Comparison of ENCODE assay signal across 8 mouse cellular contexts in the genomic region with DNA sequence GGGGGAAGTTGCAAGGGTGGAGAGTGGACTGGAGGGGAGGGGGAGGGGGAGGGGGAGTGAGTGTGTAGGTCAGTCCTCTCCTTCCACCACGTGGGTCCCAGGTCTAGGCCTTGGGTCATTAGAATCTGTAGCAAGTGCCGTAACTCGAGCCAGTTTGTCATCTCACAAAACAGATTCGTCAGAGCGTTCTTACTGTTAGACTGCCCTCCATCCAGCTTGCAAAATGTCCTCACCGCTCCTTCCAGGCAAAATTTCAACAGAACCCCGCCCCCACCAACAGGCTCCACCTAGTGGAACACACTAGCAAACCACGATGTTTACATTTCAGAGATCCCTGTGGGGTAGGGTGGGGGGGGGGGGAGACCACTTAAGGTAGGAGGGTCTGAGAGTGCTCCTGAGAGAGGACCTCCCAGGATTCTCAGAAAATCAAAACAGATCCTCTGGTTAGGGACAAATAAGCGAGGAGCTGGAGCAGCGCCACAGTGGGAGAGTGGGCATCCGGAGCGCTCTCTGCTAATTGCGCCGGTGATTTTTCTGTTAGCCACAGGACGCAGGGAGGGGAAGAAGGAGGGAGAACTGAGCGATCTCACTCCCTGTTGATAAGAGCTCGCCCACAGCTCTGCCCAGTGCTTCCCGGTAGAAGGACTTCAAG. TPM values are rescaled to one million over a fixed set of nuclear protein-coding genes. Genes with fewer than 3 reads are reported as not detected.
A peak's percentile ranks its signal among the peaks of the same experiment; 100 is the strongest.
DNase-seq lines count a peak whose midpoint lies in the region; ATAC-seq and TF ChIP-seq lines count a peak whose summit lies in the region.

No protein-coding gene starts in this region.

- H3K27me3 ChIP-seq in ES-Bruce4 (ENCODE audit: control insufficient read depth, insufficient read depth, low read length, poor library complexity, severe bottlenecking), result no peaks in the 10 kb centered on the region
- H3K27me3 ChIP-seq in embryonic facial prominence, embryonic 12.5 days, result no peaks in the 10 kb centered on the region
- no peaks in the 10 kb centered on the region for H3K27me3 ChIP-seq in heart, embryonic 12.5 days (replicated peaks)
- H3K27me3 ChIP-seq in kidney, postnatal 0 days (ENCODE audit: insufficient read depth, low read length), result no peaks in the 10 kb centered on the region
- no peaks in the 10 kb centered on the region for H3K27me3 ChIP-seq in lung, postnatal 0 days (replicated peaks; ENCODE audit: insufficient read depth, low read length)

- ATAC-seq in embryonic facial prominence, embryonic 12.5 days (ENCODE audit: insufficient number of reproducible peaks, insufficient read depth, low FRiP score, low TSS enrichment), result peak; percentile 62
- peak; percentile 77 for ATAC-seq in heart, embryonic 12.5 days (ENCODE audit: insufficient number of reproducible peaks, low FRiP score)
- ATAC-seq in kidney, postnatal 0 days (replicated peaks; ENCODE audit: low FRiP score, low read depth), result peak; percentile 75
- ATAC-seq in lung, postnatal 0 days, result peak; percentile 91

- peak overlapping the region; percentile 17; the same call in 1 of the 2 replicates for H3K4me3 ChIP-seq in ES-Bruce4 (ENCODE audit: low read depth, low read length)
- peak overlapping the region; percentile 33 for H3K4me3 ChIP-seq in embryonic facial prominence, embryonic 12.5 days
- peak overlapping the region; percentile 47 for H3K4me3 ChIP-seq in heart, embryonic 12.5 days
- H3K4me3 ChIP-seq in kidney, postnatal 0 days (replicated peaks; ENCODE audit: low read depth, low read length), result peak overlapping the region; percentile 33
- peak overlapping the region; percentile 35 for H3K4me3 ChIP-seq in lung, postnatal 0 days (ENCODE audit: low read depth, low read length)

- 1% methylated on average over 18 of the region's 18 CpGs for WGBS in embryonic facial prominence, embryonic 12.5 days
- under 1% methylated on average over 18 of the region's 18 CpGs for WGBS in heart, embryonic 12.5 days
- 1% methylated on average over 18 of the region's 18 CpGs for WGBS in kidney, postnatal 0 days
- WGBS in lung, postnatal 0 days, result 2% methylated on average over 17 of the region's 18 CpGs

- peaks cover 5% of the 10 kb centered on the region for H3K4me1 ChIP-seq in ES-Bruce4 (ENCODE audit: control insufficient read depth, insufficient read depth, low read length)
- peaks cover 26% of the 10 kb centered on the region; the same call in 1 of the 2 replicates for H3K4me1 ChIP-seq in embryonic facial prominence, embryonic 12.5 days
- peaks cover 5% of the 10 kb centered on the region; the same call in 1 of the 2 replicates for H3K4me1 ChIP-seq in heart, embryonic 12.5 days (replicated peaks)
- H3K4me1 ChIP-seq in kidney, postnatal 0 days (replicated peaks; ENCODE audit: insufficient read depth, low read length), result no peaks in the 10 kb centered on the region
- H3K4me1 ChIP-seq in lung, postnatal 0 days (ENCODE audit: insufficient read depth, low read depth, low read length), result no peaks in the 10 kb centered on the region

- peak overlapping the region; percentile 56 for H3K9ac ChIP-seq in ES-Bruce4 (ENCODE audit: low read depth, poor library complexity, severe bottlenecking)
- H3K9ac ChIP-seq in embryonic facial prominence, embryonic 12.5 days, result peak overlapping the region; percentile 10; the same call in 1 of the 2 replicates
- no peak overlapping the region for H3K9ac ChIP-seq in heart, embryonic 12.5 days
- H3K9ac ChIP-seq in kidney, postnatal 0 days (ENCODE audit: low read depth, low read length), result peak overlapping the region; percentile 44; the same call in 1 of the 2 replicates
- no peak overlapping the region for H3K9ac ChIP-seq in lung, postnatal 0 days (replicated peaks; ENCODE audit: low read depth)

- H3K36me3 ChIP-seq in ES-Bruce4 (ENCODE audit: control insufficient read depth, insufficient read depth, low read length, poor library complexity, severe bottlenecking), result no peaks in the 10 kb centered on the region
- no peaks in the 10 kb centered on the region for H3K36me3 ChIP-seq in embryonic facial prominence, embryonic 12.5 days
- H3K36me3 ChIP-seq in heart, embryonic 12.5 days, result no peaks in the 10 kb centered on the region
- no peaks in the 10 kb centered on the region for H3K36me3 ChIP-seq in kidney, postnatal 0 days (ENCODE audit: insufficient read depth, low read length)
- no peaks in the 10 kb centered on the region for H3K36me3 ChIP-seq in lung, postnatal 0 days (ENCODE audit: insufficient read depth, low read length)

- no peak for TF ChIP-seq POLR2A in ES-Bruce4 (IDR thresholded peaks at IDR 0.05; ENCODE audit: insufficient read depth, low read length)

- TF ChIP-seq EP300 in ES-Bruce4 (IDR thresholded peaks at IDR 0.05; ENCODE audit: insufficient read depth, low read depth, low read length), result no peak
- TF ChIP-seq EP300 in lung, postnatal 0 days (IDR thresholded peaks at IDR 0.05), result no peak

- no peak for TF ChIP-seq CTCF in ES-Bruce4 (IDR thresholded peaks at IDR 0.05; ENCODE audit: low read depth, low read length)
- TF ChIP-seq CTCF in kidney, postnatal 0 days (IDR thresholded peaks at IDR 0.05; ENCODE audit: low read depth), result peak; percentile 63
- TF ChIP-seq CTCF in lung, postnatal 0 days (IDR thresholded peaks at IDR 0.05), result peak; percentile 62

- peak; percentile 78 for DNase-seq in adrenal gland, postnatal 10 days
- DNase-seq in kidney, postnatal 0 days (ENCODE audit: low spot score), result peak; percentile 88
- DNase-seq in lung, postnatal 0 days (ENCODE audit: low spot score), result peak; percentile 90
- DNase-seq in ovary, postnatal 14 days (ENCODE audit: low spot score), result peak; percentile 60
- DNase-seq in spleen, postnatal 14 days (ENCODE audit: low spot score in 2 of 2), result no peak

- no peaks in the 10 kb centered on the region for H3K9me3 ChIP-seq in ES-Bruce4 (replicated peaks; ENCODE audit: control insufficient read depth, insufficient read depth, low read length, poor library complexity, severe bottlenecking)
- no peaks in the 10 kb centered on the region for H3K9me3 ChIP-seq in embryonic facial prominence, embryonic 12.5 days
- H3K9me3 ChIP-seq in heart, embryonic 12.5 days (replicated peaks), result no peaks in the 10 kb centered on the region
- no peaks in the 10 kb centered on the region for H3K9me3 ChIP-seq in kidney, postnatal 0 days (replicated peaks; ENCODE audit: low read length)
- H3K9me3 ChIP-seq in lung, postnatal 0 days (ENCODE audit: low read length), result no peaks in the 10 kb centered on the region

- no peak overlapping the region for H3K27ac ChIP-seq in ES-Bruce4 (ENCODE audit: insufficient read depth, low read length)
- H3K27ac ChIP-seq in embryonic facial prominence, embryonic 12.5 days, result peak overlapping the region; percentile 70
- peak overlapping the region; percentile 26 for H3K27ac ChIP-seq in heart, embryonic 12.5 days (ENCODE audit: poor library complexity, severe bottlenecking)
- H3K27ac ChIP-seq in kidney, postnatal 0 days, result peak overlapping the region; percentile 27; the same call in 1 of the 2 replicates
- H3K27ac ChIP-seq in lung, postnatal 0 days (ENCODE audit: low read length), result peak overlapping the region; percentile 73

- peak overlapping the region; percentile 55 for H3K4me2 ChIP-seq in embryonic facial prominence, embryonic 12.5 days (replicated peaks)
- peak overlapping the region; percentile 74 for H3K4me2 ChIP-seq in heart, embryonic 12.5 days
- H3K4me2 ChIP-seq in kidney, postnatal 0 days (ENCODE audit: low read length), result peak overlapping the region; percentile 67
- peak overlapping the region; percentile 60 for H3K4me2 ChIP-seq in lung, postnatal 0 days (replicated peaks; ENCODE audit: low read depth, low read length)

RNA-seq across cellular contexts. Expression of gene Gm21885, which starts 16.4 kb away (rescaled TPM):
- not detected in 2 replicates for polyA plus RNA-seq in ES-Bruce4 (2011; ENCODE audit: insufficient read depth, insufficient read length, low read depth, missing spikeins)
- total RNA-seq in adrenal gland, postnatal 10 days (2021), result not detected
- polyA plus RNA-seq in embryonic facial prominence, embryonic 12.5 days (2016; fragmentation: Nextera tagmentation; extraction: Ambion mirVana), result not detected in 2 replicates
- 0.35 TPM in 1 of 2 replicates, not detected in the other for polyA plus RNA-seq in heart, embryonic 12.5 days (2016; fragmentation: Nextera tagmentation; extraction: Ambion mirVana)
- polyA plus RNA-seq in kidney, postnatal 0 days (2015; fragmentation: Nextera tagmentation; extraction: Ambion mirVana), result 0.28 and 0.71 TPM in 2 replicates
- not detected in 2 replicates for polyA plus RNA-seq in lung, postnatal 0 days (2015; fragmentation: Nextera tagmentation; extraction: Ambion mirVana)

RNA-seq across cellular contexts. Expression of gene Wfikkn2, which starts 19.5 kb away (rescaled TPM):
- polyA plus RNA-seq in ES-Bruce4 (2011; ENCODE audit: insufficient read depth, insufficient read length, low read depth, missing spikeins), result 0.16 TPM in 1 of 2 replicates, not detected in the other
- total RNA-seq in adrenal gland, postnatal 10 days (2021), result 1 to 10 TPM in 1 of 2 experiments, under 1 TPM in 1; 0.63 to 1.1 TPM
- 11.8 and 13.9 TPM in 2 replicates for polyA plus RNA-seq in embryonic facial prominence, embryonic 12.5 days (2016; fragmentation: Nextera tagmentation; extraction: Ambion mirVana)
- polyA plus RNA-seq in heart, embryonic 12.5 days (2016; fragmentation: Nextera tagmentation; extraction: Ambion mirVana), result 2.0 and 2.5 TPM in 2 replicates
- polyA plus RNA-seq in kidney, postnatal 0 days (2015; fragmentation: Nextera tagmentation; extraction: Ambion mirVana), result 1.0 and 1.2 TPM in 2 replicates
- 0.46 and 0.60 TPM in 2 replicates for polyA plus RNA-seq in lung, postnatal 0 days (2015; fragmentation: Nextera tagmentation; extraction: Ambion mirVana)

RNA-seq across cellular contexts. Expression of gene Tob1, which starts 54.0 kb away (rescaled TPM):
- 20.0 and 21.2 TPM in 2 replicates for polyA plus RNA-seq in ES-Bruce4 (2011; ENCODE audit: insufficient read depth, insufficient read length, low read depth, missing spikeins)
- 100 to 1,000 TPM; 111 to 183 TPM for total RNA-seq in adrenal gland, postnatal 10 days (2021)
- polyA plus RNA-seq in embryonic facial prominence, embryonic 12.5 days (2016; fragmentation: Nextera tagmentation; extraction: Ambion mirVana), result 32.9 TPM in 2 replicates
- 34.9 and 35.2 TPM in 2 replicates for polyA plus RNA-seq in heart, embryonic 12.5 days (2016; fragmentation: Nextera tagmentation; extraction: Ambion mirVana)
- 55.2 and 56.6 TPM in 2 replicates for polyA plus RNA-seq in kidney, postnatal 0 days (2015; fragmentation: Nextera tagmentation; extraction: Ambion mirVana)
- 43.9 and 46.0 TPM in 2 replicates for polyA plus RNA-seq in lung, postnatal 0 days (2015; fragmentation: Nextera tagmentation; extraction: Ambion mirVana)

RNA-seq across cellular contexts. Expression of gene Luc7l3, which starts 56.5 kb away (rescaled TPM):
- 182 and 223 TPM in 2 replicates for polyA plus RNA-seq in ES-Bruce4 (2011; ENCODE audit: insufficient read depth, insufficient read length, low read depth, missing spikeins)
- 10 to 100 TPM; 48.8 to 77.4 TPM for total RNA-seq in adrenal gland, postnatal 10 days (2021)
- 143 and 146 TPM in 2 replicates for polyA plus RNA-seq in embryonic facial prominence, embryonic 12.5 days (2016; fragmentation: Nextera tagmentation; extraction: Ambion mirVana)
- polyA plus RNA-seq in heart, embryonic 12.5 days (2016; fragmentation: Nextera tagmentation; extraction: Ambion mirVana), result 82.0 and 84.6 TPM in 2 replicates
- polyA plus RNA-seq in kidney, postnatal 0 days (2015; fragmentation: Nextera tagmentation; extraction: Ambion mirVana), result 107 and 108 TPM in 2 replicates
- polyA plus RNA-seq in lung, postnatal 0 days (2015; fragmentation: Nextera tagmentation; extraction: Ambion mirVana), result 79.4 and 84.0 TPM in 2 replicates

Comparison
In these comparisons a context has a peak if more than half of its experiments do, and no peak if none do; other contexts are left out.
1. H3K9ac ChIP-seq: peak in ES-Bruce4 (single experiment), embryonic facial prominence, embryonic 12.5 days (single experiment) and kidney, postnatal 0 days (single experiment); none in heart, embryonic 12.5 days (single experiment) and lung, postnatal 0 days (single experiment).
2. DNase-seq: peak in adrenal gland, postnatal 10 days (single experiment), kidney, postnatal 0 days (single experiment), lung, postnatal 0 days (single experiment) and ovary, postnatal 14 days (single experiment); none in spleen, postnatal 14 days (0 of 2).
3. Peak in every context shown above with its lines, with median percentiles within 50 percentile points of each other: H3K4me3 ChIP-seq, ATAC-seq and H3K4me2 ChIP-seq.